Mouse (Mus musculus): ENCODE results near the gene Dgke.

DNA sequence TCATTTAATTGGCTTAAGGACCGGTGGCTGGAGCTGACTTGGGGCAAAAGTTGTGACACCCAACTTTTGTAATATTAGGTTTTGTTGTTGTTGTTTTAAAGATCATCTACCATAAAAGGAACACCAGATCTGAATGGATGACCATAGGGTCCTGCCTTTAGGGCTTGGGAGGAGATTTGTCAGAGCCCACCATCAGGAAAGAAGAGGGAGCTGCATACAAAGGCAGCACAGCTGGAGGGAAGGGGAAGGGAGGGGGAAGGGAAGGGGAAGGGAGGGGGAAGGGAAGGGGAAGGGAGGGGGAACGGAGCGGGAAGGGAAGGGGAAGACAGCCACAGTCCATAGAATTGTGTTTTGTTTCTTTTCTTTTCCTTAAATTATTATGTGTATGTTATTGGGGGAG lies 68.2 kb downstream of the Dgke start:
- TF ChIP-seq CTCF (IDR thresholded peaks at IDR 0.05; ENCODE audit: low read depth, low read length) (no peak), EP300 (IDR thresholded peaks at IDR 0.05; ENCODE audit: insufficient read depth, low read depth, low read length) (no peak), POLR2A (IDR thresholded peaks at IDR 0.05; ENCODE audit: insufficient read depth, low read length) (no peak)
